Mouse (Mus musculus) ES-Bruce4 (cell line): ENCODE results near the gene Spdye4c.

Source experiments
- CTCF ChIP-seq: IDR thresholded peaks from one replicate; pipeline ENCODE4 v1.8.1; 2011; ENCODE audit warnings: low read depth, low read length
- EP300 ChIP-seq: IDR thresholded peaks from 2 replicates; pipeline ENCODE4 v1.6.1; 2011; ENCODE audit warnings: low read depth, low read length; ENCODE audit not compliant: insufficient read depth

DNA sequence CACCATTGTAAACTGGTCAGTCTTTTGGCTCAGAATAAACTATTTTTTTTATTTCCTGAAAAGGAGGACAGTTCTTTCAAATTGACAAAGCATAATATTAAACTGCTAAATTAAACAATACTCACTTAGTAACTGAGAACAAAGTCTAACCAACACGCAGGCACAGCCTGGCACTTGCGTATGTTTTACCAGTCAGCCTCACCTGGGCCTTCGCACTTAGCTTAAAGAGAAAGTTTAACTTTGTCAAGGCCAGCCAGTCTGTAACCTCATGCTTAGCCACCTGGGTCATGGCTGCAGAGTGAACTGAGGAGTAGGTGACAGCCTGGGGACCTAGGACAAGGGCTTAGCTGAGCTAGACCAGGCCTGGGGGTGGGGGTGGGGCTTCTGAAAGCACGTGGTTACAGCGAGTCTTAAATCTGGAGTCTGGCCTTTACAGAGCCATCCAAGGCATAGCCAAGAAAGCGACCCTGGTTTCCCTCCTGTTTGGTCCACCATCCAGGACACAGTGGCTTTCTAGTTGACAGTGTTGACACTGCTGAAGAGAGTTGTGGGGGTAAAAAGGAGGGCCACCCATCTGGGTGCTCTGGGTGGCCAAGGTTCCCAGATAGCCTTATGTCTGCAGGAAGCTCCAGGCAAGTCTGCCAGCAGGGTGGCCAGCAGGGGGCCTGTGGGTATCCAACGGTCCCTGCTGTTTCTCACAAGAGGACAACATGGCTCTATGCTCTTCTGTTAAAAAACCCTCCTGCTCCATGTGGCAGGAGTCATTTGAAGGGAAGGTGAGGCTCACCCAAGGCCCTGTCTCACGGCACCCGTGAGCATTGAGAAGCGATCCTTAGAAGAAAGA, 24.5 kb upstream of the Spdye4c start:
- no peak for TF ChIP-seq CTCF
- TF ChIP-seq EP300, result no peak
